Mouse (Mus musculus): ENCODE measurements at regions not wholly inside any gene's neighbourhood (a gene's known extent, or its start where the extent isn't known, plus 50 kb on each side); places are given as distances from the start of the nearest gene placed in this dataset.

GRCm38 (mm10) chr9:89802658-89803057, 64.4 kb upstream of the Ankrd34c start:
- Histone ChIP-seq H3K9me3 (replicated peaks; ENCODE audit: low read length) (no peaks in the 10 kb centered on the region), H3K4me1 (replicated peaks; ENCODE audit: insufficient read depth, low read length) (no peaks in the 10 kb centered on the region), H3K27ac (no peak overlapping the region), H3K4me2 (ENCODE audit: low read length) (no peak overlapping the region), H3K4me3 (replicated peaks; ENCODE audit: low read depth, low read length) (no peak overlapping the region), H3K9ac (ENCODE audit: low read depth, low read length) (no peak overlapping the region), H3K27me3 (ENCODE audit: insufficient read depth, low read length) (no peaks in the 10 kb centered on the region), H3K36me3 (ENCODE audit: insufficient read depth, low read length) (no peaks in the 10 kb centered on the region)
- ATAC-seq (replicated peaks; ENCODE audit: low FRiP score, low read depth) (no peak), DNase-seq (ENCODE audit: low spot score) (no peak)
- no peak for TF ChIP-seq CTCF (IDR thresholded peaks at IDR 0.05; ENCODE audit: low read depth)
- WGBS = 71% methylated on average over 10 of the region's 10 CpGs

GRCm38 (mm10) chr9:89793018-89793417, 54.7 kb upstream of the Ankrd34c start:
- Histone ChIP-seq H3K9ac (ENCODE audit: low read depth, low read length) (no peak overlapping the region), H3K27me3 (ENCODE audit: insufficient read depth, low read length) (no peaks in the 10 kb centered on the region), H3K4me2 (ENCODE audit: low read length) (no peak overlapping the region), H3K4me1 (replicated peaks; ENCODE audit: insufficient read depth, low read length) (no peaks in the 10 kb centered on the region), H3K36me3 (ENCODE audit: insufficient read depth, low read length) (no peaks in the 10 kb centered on the region), H3K27ac (no peak overlapping the region), H3K9me3 (replicated peaks; ENCODE audit: low read length) (no peaks in the 10 kb centered on the region), H3K4me3 (replicated peaks; ENCODE audit: low read depth, low read length) (no peak overlapping the region)
- 7% methylated on average over 6 of the region's 6 CpGs for WGBS
- no peak for ATAC-seq (replicated peaks; ENCODE audit: low FRiP score, low read depth)
- DNase-seq (ENCODE audit: low spot score) = peak; percentile 64
- peak; percentile 83 for TF ChIP-seq CTCF (IDR thresholded peaks at IDR 0.05; ENCODE audit: low read depth)

DNA sequence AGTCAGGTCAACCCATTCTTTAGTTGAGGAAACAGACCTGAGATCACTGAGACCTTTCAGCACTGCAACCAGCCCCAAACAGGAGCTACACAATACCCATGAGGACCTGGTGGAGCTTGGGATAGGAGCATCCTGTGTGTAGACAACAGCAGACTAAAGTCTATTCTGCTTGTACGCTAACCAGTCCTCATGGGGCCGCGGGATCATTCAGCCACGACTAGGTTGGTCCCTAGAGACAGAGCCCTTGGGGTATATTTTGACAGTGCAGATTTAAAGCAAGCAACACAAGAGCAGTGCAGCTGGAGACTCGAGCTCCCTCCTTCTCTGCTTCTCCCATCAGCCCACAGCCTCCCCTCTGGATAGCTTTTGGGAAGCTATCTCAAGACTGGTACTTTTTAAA, 51.7 kb upstream of the Ankrd34c start:
- H3K4me3 ChIP-seq (replicated peaks; ENCODE audit: low read depth, low read length) = no peak overlapping the region
- no peak overlapping the region for H3K9ac ChIP-seq (ENCODE audit: low read depth, low read length)
- H3K27ac ChIP-seq = no peak overlapping the region
- TF ChIP-seq CTCF (IDR thresholded peaks at IDR 0.05; ENCODE audit: low read depth) = no peak
- ATAC-seq (replicated peaks; ENCODE audit: low FRiP score, low read depth) (no peak), DNase-seq (ENCODE audit: low spot score) (no peak)
- no peak overlapping the region for H3K4me2 ChIP-seq (ENCODE audit: low read length)
- H3K36me3 ChIP-seq (ENCODE audit: insufficient read depth, low read length) = no peaks in the 10 kb centered on the region
- H3K27me3 ChIP-seq (ENCODE audit: insufficient read depth, low read length) = no peaks in the 10 kb centered on the region
- no peaks in the 10 kb centered on the region for H3K9me3 ChIP-seq (replicated peaks; ENCODE audit: low read length)
- no peaks in the 10 kb centered on the region for H3K4me1 ChIP-seq (replicated peaks; ENCODE audit: insufficient read depth, low read length)
- 65% methylated on average over 5 of the region's 5 CpGs for WGBS

DNA sequence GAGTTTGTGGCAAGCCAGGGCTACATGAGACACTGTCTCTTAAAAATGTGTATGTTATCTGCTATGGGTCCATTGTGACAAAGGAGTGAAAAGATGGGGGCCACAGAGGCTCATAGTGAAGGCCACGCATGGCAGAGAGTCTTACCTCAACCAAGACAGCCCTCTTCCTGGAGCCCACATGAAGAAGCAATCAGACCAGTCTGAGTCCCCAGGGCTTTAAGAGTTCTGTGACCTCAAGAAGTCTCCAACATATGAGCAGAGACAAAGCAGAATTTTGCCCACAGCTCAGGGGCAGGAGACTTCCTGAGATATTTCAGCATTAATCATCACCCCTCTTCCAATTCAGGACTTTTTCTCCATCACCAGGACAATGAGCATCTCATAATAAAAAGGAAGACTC, 50.4 kb upstream of the Ankrd34c start:
- Histone ChIP-seq H3K27ac (no peak overlapping the region), H3K4me3 (replicated peaks; ENCODE audit: low read depth, low read length) (no peak overlapping the region), H3K9me3 (replicated peaks; ENCODE audit: low read length) (no peaks in the 10 kb centered on the region), H3K4me1 (replicated peaks; ENCODE audit: insufficient read depth, low read length) (no peaks in the 10 kb centered on the region), H3K9ac (ENCODE audit: low read depth, low read length) (no peak overlapping the region), H3K36me3 (ENCODE audit: insufficient read depth, low read length) (no peaks in the 10 kb centered on the region), H3K27me3 (ENCODE audit: insufficient read depth, low read length) (no peaks in the 10 kb centered on the region), H3K4me2 (ENCODE audit: low read length) (no peak overlapping the region)
- WGBS = 95% methylated on average over 1 of the region's 1 CpGs
- no peak for DNase-seq (ENCODE audit: low spot score)
- TF ChIP-seq CTCF (IDR thresholded peaks at IDR 0.05; ENCODE audit: low read depth) = no peak
- ATAC-seq (replicated peaks; ENCODE audit: low FRiP score, low read depth) = no peak

MicroRNAs in the stretch of these regions (microRNA counts, 519-probe panel; counts per million panel counts)
- microRNA mmu-miR-184 = 330 counts per million, percentile 68 among the panel's probes with 10 or more counts

Small RNAs in the stretch of these regions (microRNA-seq; reads per million reads assigned to microRNA genes)
- 1.8 reads per million for gene Mir184

Measured in kidney, postnatal 0 days (tissue).